Mouse (Mus musculus) neutrophil, adult 83 days (primary cell): ENCODE measurements around the gene Apol7b. TPM values are rescaled to one million over a fixed set of nuclear protein-coding genes. Genes with fewer than 3 reads are reported as not detected.

Experiments used
- total RNA-seq, 2 experiments: library from RNA; stranded (reverse); gene quantifications; one replicate each; pipeline ENCODE4 v1.2.4; 2023

Gene Apol7b
- total RNA-seq, result not detected

GRCm38 (mm10) chr15:77447392-77447791, at the start of gene Apol7b:
Apol7b (minus strand) TSS chr15:77447492.

GRCm38 (mm10) chr15:77476693-77477092, 29.4 kb upstream of the Apol7b start, which contains the start of gene Apol10a:
Apol10a (plus strand) TSS chr15:77477047.

GRCm38 (mm10) chr15:77411035-77411434, 36.3 kb downstream of the Apol7b start, which contains the start of gene Apol9a:
Apol9a (minus strand) TSS chr15:77411135.

GRCm38 (mm10) chr15:77399027-77399426, 48.3 kb downstream of the Apol7b start, which contains the start of gene Apol7a:
Apol7a (minus strand) TSS chr15:77399110.

Other genes with a start within 250 kb of the Apol7b start
- gene Rbfox2, start 140.5 kb downstream of the Apol7b start, total RNA-seq, result under 1 TPM; 0.22 to 0.68 TPM
- not detected for gene Apol7a, start 48.4 kb downstream of the Apol7b start, total RNA-seq
- not detected for gene Apol9a, start 36.4 kb downstream of the Apol7b start, total RNA-seq
- gene Apol10a, start 29.6 kb upstream of the Apol7b start, total RNA-seq, result not detected
- gene Apol11a, start 60.8 kb upstream of the Apol7b start, total RNA-seq, result not detected
- gene Apol7c, start 85.8 kb upstream of the Apol7b start, total RNA-seq, result not detected
- not detected for gene 1700025B11Rik, start 114.4 kb upstream of the Apol7b start, total RNA-seq
- gene Apol10b, start 148.6 kb upstream of the Apol7b start, total RNA-seq, result not detected
- gene Gm36245, start 151.8 kb upstream of the Apol7b start, total RNA-seq, result not detected
- gene Apol11b, start 195.8 kb upstream of the Apol7b start, total RNA-seq, result under 1 TPM; 0.38 to 0.46 TPM